Mouse (Mus musculus): ENCODE data around the gene Rec114.

GRCm38 (mm10) chr9:58766959-58767955 is 23.5 kb upstream of the Rec114 start:
- TF ChIP-seq CTCF (IDR thresholded peaks at IDR 0.05; ENCODE audit: low read depth) (no peak), EP300 (optimal IDR thresholded peaks at IDR 0.05) (no peak)
